Mouse (Mus musculus): Measurements from ENCODE around the gene Slc24a4. TPM values are rescaled to one million over a fixed set of nuclear protein-coding genes. Genes with fewer than 3 reads are reported as not detected.

Slc24a4 gene
- total and polyA plus RNA-seq, 3 experiments = 0.16 TPM; not detected in 2

DNA sequence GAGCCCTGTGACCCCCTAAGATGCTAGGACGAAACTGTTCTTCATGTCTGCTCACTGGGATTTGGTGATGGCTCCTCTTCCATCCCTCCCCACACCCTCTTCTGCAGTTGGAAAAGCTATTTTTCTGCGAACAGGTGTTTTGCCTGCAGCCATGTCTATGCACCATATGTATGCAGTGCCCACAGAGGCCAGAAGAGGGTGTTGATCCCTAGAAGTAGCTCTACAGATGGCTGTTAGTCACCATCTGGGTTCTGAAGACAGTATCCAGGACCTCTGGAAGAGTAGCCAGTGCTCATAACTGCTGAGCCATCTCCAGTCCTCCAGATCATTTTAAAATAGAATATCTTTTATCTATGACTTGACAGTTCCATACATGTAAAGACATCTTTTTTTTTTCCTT, 20.2 kb downstream of the Slc24a4 start:
- Histone ChIP-seq H3K27me3 (ENCODE audit: insufficient read depth, low read length) (no peaks in the 10 kb centered on the region), H3K9me3 (replicated peaks) (no peaks in the 10 kb centered on the region), H3K4me1 (ENCODE audit: insufficient read depth, low read depth, low read length) (no peaks in the 10 kb centered on the region), H3K4me3 (ENCODE audit: low read depth, low read length) (no peak overlapping the region), H3K36me3 (replicated peaks) (no peaks in the 10 kb centered on the region)
- DNase-seq (ENCODE audit: low spot score) (no peak), ATAC-seq (ENCODE audit: extremely low read depth, insufficient number of reproducible peaks, low FRiP score, poor library complexity, severe bottlenecking) (no peak)
- no peak for TF ChIP-seq GATA1 (IDR thresholded peaks at IDR 0.05; ENCODE audit: borderline replicate concordance, low read length)
- TF ChIP-seq CTCF (IDR thresholded peaks at IDR 0.05; ENCODE audit: low read depth, low read length) = no peak
- no peak for TF ChIP-seq TAL1 (conservative IDR thresholded peaks at IDR 0.05; ENCODE audit: low read depth, low read length)
- no peak for TF ChIP-seq POLR2AphosphoS5 (IDR thresholded peaks at IDR 0.05; ENCODE audit: insufficient replicate concordance, low read depth, low read length)
- TF ChIP-seq GATA2 (IDR thresholded peaks at IDR 0.05; ENCODE audit: borderline replicate concordance, low read depth, low read length) = no peak

- Histone ChIP-seq H3K36me3 (replicated peaks) (no peaks in the 10 kb centered on the region), H3K9me3 (replicated peaks) (no peaks in the 10 kb centered on the region), H3K4me1 (ENCODE audit: insufficient read depth, low read depth, low read length) (no peaks in the 10 kb centered on the region), H3K27me3 (ENCODE audit: insufficient read depth, low read length) (no peaks in the 10 kb centered on the region), H3K4me3 (ENCODE audit: low read depth, low read length) (no peak overlapping the region)
- no peak for DNase-seq (ENCODE audit: low spot score)
- no peak for ATAC-seq (ENCODE audit: extremely low read depth, insufficient number of reproducible peaks, low FRiP score, poor library complexity, severe bottlenecking)
- no peak for TF ChIP-seq GATA1 (IDR thresholded peaks at IDR 0.05; ENCODE audit: borderline replicate concordance, low read length)
- no peak for TF ChIP-seq POLR2AphosphoS5 (IDR thresholded peaks at IDR 0.05; ENCODE audit: insufficient replicate concordance, low read depth, low read length)
- no peak for TF ChIP-seq CTCF (IDR thresholded peaks at IDR 0.05; ENCODE audit: low read depth, low read length)
- no peak for TF ChIP-seq GATA2 (IDR thresholded peaks at IDR 0.05; ENCODE audit: borderline replicate concordance, low read depth, low read length)
- TF ChIP-seq TAL1 (conservative IDR thresholded peaks at IDR 0.05; ENCODE audit: low read depth, low read length) = no peak
Measured at GRCm38 (mm10) chr12:102151185-102151584, 22.7 kb downstream of the Slc24a4 start.

DNA sequence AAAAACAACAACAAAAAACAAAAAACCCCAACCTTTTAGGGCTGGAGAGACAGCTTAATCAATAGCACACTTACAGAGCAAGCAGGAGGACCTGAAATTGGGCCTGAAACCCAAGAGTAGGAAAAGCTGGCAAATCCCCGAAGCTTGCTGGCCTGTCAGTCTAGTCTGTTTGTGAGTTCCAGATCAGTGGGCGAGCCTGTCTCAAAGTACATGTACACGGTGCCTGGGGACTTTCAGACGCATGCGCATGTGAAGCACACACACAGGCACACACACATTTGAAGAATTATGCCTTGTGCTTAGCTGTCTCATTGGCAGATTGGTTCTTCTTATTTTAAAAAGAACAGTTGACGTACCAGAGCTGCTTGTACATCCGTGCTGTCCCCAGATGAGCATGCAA, 25.3 kb downstream of the Slc24a4 start:
- TF ChIP-seq GATA1 (IDR thresholded peaks at IDR 0.05; ENCODE audit: borderline replicate concordance, low read length) (no peak), CTCF (IDR thresholded peaks at IDR 0.05; ENCODE audit: low read depth, low read length) (no peak), TAL1 (conservative IDR thresholded peaks at IDR 0.05; ENCODE audit: low read depth, low read length) (no peak), GATA2 (IDR thresholded peaks at IDR 0.05; ENCODE audit: borderline replicate concordance, low read depth, low read length) (no peak), POLR2AphosphoS5 (IDR thresholded peaks at IDR 0.05; ENCODE audit: insufficient replicate concordance, low read depth, low read length) (no peak)
- DNase-seq (ENCODE audit: low spot score) = no peak
- Histone ChIP-seq H3K27me3 (ENCODE audit: insufficient read depth, low read length) (no peaks in the 10 kb centered on the region), H3K36me3 (replicated peaks) (no peaks in the 10 kb centered on the region), H3K9me3 (replicated peaks) (no peaks in the 10 kb centered on the region), H3K4me1 (ENCODE audit: insufficient read depth, low read depth, low read length) (no peaks in the 10 kb centered on the region), H3K4me3 (ENCODE audit: low read depth, low read length) (no peak overlapping the region)
- no peak for ATAC-seq (ENCODE audit: extremely low read depth, insufficient number of reproducible peaks, low FRiP score, poor library complexity, severe bottlenecking)

DNA sequence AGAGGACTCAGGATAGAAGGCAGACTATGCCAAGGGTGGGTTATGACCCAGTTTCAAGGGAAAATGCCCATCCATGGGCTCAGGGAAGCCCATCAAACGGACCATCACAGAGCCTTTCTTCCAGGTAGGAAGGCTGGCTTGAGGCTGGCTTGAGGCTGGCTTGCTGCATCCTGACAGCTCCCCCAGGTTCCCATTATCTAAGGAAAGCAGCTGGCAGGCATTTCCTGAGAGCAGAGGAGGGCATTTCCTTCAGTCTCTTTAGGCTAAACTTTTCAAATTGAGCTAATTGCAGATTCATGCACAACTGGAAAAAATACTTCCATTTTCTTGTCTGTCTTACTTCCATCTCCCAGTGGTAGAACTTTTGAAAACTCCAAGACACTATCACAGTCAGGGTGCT, 26.3 kb downstream of the Slc24a4 start:
- no peak for ATAC-seq (ENCODE audit: extremely low read depth, insufficient number of reproducible peaks, low FRiP score, poor library complexity, severe bottlenecking)

GRCm38 (mm10) chr12:102164632-102165031, 36.1 kb downstream of the Slc24a4 start:
- ATAC-seq (ENCODE audit: extremely low read depth, insufficient number of reproducible peaks, low FRiP score, poor library complexity, severe bottlenecking) = no peak
- H3K36me3 ChIP-seq (replicated peaks) = no peaks in the 10 kb centered on the region
- H3K4me3 ChIP-seq (ENCODE audit: low read depth, low read length) = no peak overlapping the region
- TF ChIP-seq GATA2 (IDR thresholded peaks at IDR 0.05; ENCODE audit: borderline replicate concordance, low read depth, low read length) (no peak), CTCF (IDR thresholded peaks at IDR 0.05; ENCODE audit: low read depth, low read length) (no peak), TAL1 (conservative IDR thresholded peaks at IDR 0.05; ENCODE audit: low read depth, low read length) (no peak), GATA1 (IDR thresholded peaks at IDR 0.05; ENCODE audit: borderline replicate concordance, low read length) (no peak), POLR2AphosphoS5 (IDR thresholded peaks at IDR 0.05; ENCODE audit: insufficient replicate concordance, low read depth, low read length) (no peak)
- no peak for DNase-seq (ENCODE audit: low spot score)
- H3K27me3 ChIP-seq (ENCODE audit: insufficient read depth, low read length) = no peaks in the 10 kb centered on the region
- H3K4me1 ChIP-seq (ENCODE audit: insufficient read depth, low read depth, low read length) = no peaks in the 10 kb centered on the region
- no peaks in the 10 kb centered on the region for H3K9me3 ChIP-seq (replicated peaks)

More for the DNA sequence above, 26.3 kb downstream of the Slc24a4 start:
- Histone ChIP-seq H3K27me3 (ENCODE audit: insufficient read depth, low read length) (no peaks in the 10 kb centered on the region), H3K4me1 (ENCODE audit: insufficient read depth, low read depth, low read length) (no peaks in the 10 kb centered on the region), H3K36me3 (replicated peaks) (no peaks in the 10 kb centered on the region), H3K9me3 (replicated peaks) (no peaks in the 10 kb centered on the region), H3K4me3 (ENCODE audit: low read depth, low read length) (no peak overlapping the region)
- DNase-seq (ENCODE audit: low spot score) = no peak
- TF ChIP-seq TAL1 (conservative IDR thresholded peaks at IDR 0.05; ENCODE audit: low read depth, low read length) (no peak), GATA2 (IDR thresholded peaks at IDR 0.05; ENCODE audit: borderline replicate concordance, low read depth, low read length) (no peak), CTCF (IDR thresholded peaks at IDR 0.05; ENCODE audit: low read depth, low read length) (no peak), POLR2AphosphoS5 (IDR thresholded peaks at IDR 0.05; ENCODE audit: insufficient replicate concordance, low read depth, low read length) (no peak), GATA1 (IDR thresholded peaks at IDR 0.05; ENCODE audit: borderline replicate concordance, low read length) (no peak)

DNA sequence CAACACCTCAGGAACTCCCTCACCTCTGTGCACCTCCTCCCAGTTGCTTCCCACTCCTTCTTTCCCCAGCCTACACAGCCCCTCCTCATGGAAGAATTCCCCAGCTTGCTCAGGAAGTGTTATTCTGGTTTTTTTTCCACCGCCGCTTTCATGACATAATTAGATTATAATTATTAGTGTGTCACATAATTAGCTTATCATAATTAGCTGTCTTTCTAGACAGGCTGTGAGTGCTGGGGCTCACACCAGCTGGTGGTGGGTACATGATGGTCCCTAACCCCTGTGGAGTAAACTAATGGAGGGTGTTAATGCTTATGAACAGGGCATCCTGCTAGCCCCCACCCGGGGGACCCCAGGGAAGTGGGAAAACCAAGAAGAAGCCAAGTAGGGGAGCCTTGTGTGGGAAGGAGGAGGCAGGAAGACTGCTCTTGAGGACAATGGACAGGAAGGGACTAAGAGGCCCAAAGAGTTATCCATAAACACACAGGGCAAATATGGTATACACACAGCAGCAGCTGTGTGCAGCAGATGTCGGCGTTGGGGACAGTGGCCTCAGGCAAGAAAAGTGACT, 38.2 kb downstream of the Slc24a4 start:
- TF ChIP-seq GATA2 (IDR thresholded peaks at IDR 0.05; ENCODE audit: borderline replicate concordance, low read depth, low read length) (no peak), POLR2AphosphoS5 (IDR thresholded peaks at IDR 0.05; ENCODE audit: insufficient replicate concordance, low read depth, low read length) (no peak), TAL1 (conservative IDR thresholded peaks at IDR 0.05; ENCODE audit: low read depth, low read length) (no peak), CTCF (IDR thresholded peaks at IDR 0.05; ENCODE audit: low read depth, low read length) (no peak), GATA1 (IDR thresholded peaks at IDR 0.05; ENCODE audit: borderline replicate concordance, low read length) (no peak)
- no peak for ATAC-seq (ENCODE audit: extremely low read depth, insufficient number of reproducible peaks, low FRiP score, poor library complexity, severe bottlenecking)

More for the DNA sequence above, 38.2 kb downstream of the Slc24a4 start:
- Histone ChIP-seq H3K27me3 (ENCODE audit: insufficient read depth, low read length) (no peaks in the 10 kb centered on the region), H3K36me3 (replicated peaks) (no peaks in the 10 kb centered on the region), H3K9me3 (replicated peaks) (no peaks in the 10 kb centered on the region), H3K4me3 (ENCODE audit: low read depth, low read length) (no peak overlapping the region), H3K4me1 (ENCODE audit: insufficient read depth, low read depth, low read length) (no peaks in the 10 kb centered on the region)
- no peak for DNase-seq (ENCODE audit: low spot score)

All from G1E (cell line).